In the genomic region with DNA sequence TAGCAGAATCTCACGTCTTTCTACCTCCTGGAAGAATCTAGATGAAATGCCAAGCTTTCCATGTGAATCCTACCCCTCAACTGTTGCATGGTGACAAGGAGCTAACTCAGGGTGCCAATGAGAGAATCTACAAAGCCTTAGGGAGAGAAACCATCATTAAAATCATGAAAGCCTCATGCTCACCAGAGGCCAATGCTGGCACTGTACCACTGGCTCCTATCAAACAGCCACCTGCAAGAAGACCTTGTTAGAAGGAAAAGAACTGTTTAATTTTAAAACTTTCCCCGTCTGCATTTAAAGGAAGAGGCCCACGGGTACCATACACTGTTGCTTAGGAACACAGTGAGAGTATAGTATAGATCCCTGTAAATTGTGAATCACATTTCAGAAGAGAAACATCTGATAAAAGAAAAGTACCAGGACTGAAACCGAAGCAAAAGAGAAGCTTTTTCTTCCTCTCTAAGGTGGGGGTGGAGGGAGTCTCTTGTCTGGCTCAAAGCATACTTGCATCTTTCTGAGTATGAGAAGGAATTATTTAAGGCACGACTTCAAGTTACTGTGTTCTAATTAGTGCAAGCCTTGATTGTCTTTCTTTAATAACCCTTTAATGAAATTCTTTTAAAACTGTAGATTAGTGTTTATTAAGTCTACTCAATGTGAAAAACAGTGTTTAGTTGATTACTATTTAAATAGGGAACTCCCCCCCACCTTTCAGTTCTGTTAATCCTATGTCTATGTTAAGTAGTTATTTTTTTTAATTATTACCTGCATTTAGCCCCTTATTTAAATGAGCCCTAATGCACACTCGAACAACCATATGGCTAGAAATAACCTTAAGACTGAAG, we compare ENCODE assay signal across 25 mouse cellular contexts. TPM values are rescaled to one million over a fixed set of nuclear protein-coding genes. Genes with fewer than 3 reads are reported as not detected.
DNase-seq lines count a peak whose midpoint lies in the region; ATAC-seq lines count a peak whose summit lies in the region.
"Had no signal": no experiment of that assay in that cellular context is flagged by ENCODE, and none has a peak within 500 bp of the region (broad histone marks: within the 10 kb centered on the region; RNA-seq: fewer than 3 reads in every experiment).

No protein-coding gene starts in this region.

- ATAC-seq in forebrain, embryonic 15.5 days (replicated peaks), result no peak
- no peak for ATAC-seq in kidney, embryonic 15.5 days (replicated peaks; ENCODE audit: low FRiP score)
- no peak for ATAC-seq in intestine, embryonic 16.5 days

- DNase-seq in forebrain, embryonic 10.5 days (ENCODE audit: extremely low spot score, low spot score), result no peak
- DNase-seq in kidney, adult 11 months, result no peak
- peak; percentile 66 for DNase-seq in A20 (ENCODE audit: low read depth, low spot score)
- DNase-seq in induced T-regulatory cell, adult 2 months (ENCODE audit: low read depth), result peak; percentile 41
- DNase-seq in right cerebral cortex, adult 18-20 months, result no peak
- DNase-seq: adrenal gland, adult 8-10 months; cerebellum, adult 18-20 months; cerebellum, postnatal 14 days; gastrocnemius, postnatal 10 days; heart, adult 18-20 months; heart, postnatal 14 days; liver; lung, postnatal 4 days; midbrain, embryonic 14.5 days; right cerebral cortex, postnatal 25 days; thymus, postnatal 36 days had no signal

- 33% methylated on average over 6 of the region's 6 CpGs for WGBS in forebrain, embryonic 15.5 days
- 79% methylated on average over 6 of the region's 6 CpGs for WGBS in forebrain, embryonic 10.5 days
- 64% methylated on average over 6 of the region's 6 CpGs for WGBS in kidney, embryonic 15.5 days
- 73% methylated on average over 6 of the region's 6 CpGs for WGBS in intestine, embryonic 16.5 days

- peak overlapping the region; percentile 27 for H3K27ac ChIP-seq in forebrain, embryonic 15.5 days (replicated peaks)
- no peak overlapping the region for H3K27ac ChIP-seq in forebrain, embryonic 10.5 days
- H3K27ac ChIP-seq in kidney, embryonic 15.5 days, result peak overlapping the region; percentile 47
- no peak overlapping the region for H3K27ac ChIP-seq in intestine, embryonic 16.5 days (ENCODE audit: low read length)
- H3K27ac ChIP-seq: embryonic facial prominence, embryonic 12.5 days; heart, embryonic 13.5 days; layer of hippocampus, adult 2 months; limb, embryonic 10.5 days; stomach, embryonic 15.5 days had no signal

- H3K27me3 ChIP-seq in forebrain, embryonic 15.5 days, result no peaks in the 10 kb centered on the region
- peaks cover 5% of the 10 kb centered on the region for H3K27me3 ChIP-seq in forebrain, embryonic 10.5 days (ENCODE audit: poor library complexity, severe bottlenecking)
- no peaks in the 10 kb centered on the region for H3K27me3 ChIP-seq in kidney, embryonic 15.5 days
- no peaks in the 10 kb centered on the region for H3K27me3 ChIP-seq in intestine, embryonic 16.5 days (replicated peaks; ENCODE audit: control insufficient read depth, insufficient read depth, low read length)
- H3K27me3 ChIP-seq: embryonic facial prominence, embryonic 12.5 days; heart, embryonic 13.5 days; stomach, embryonic 15.5 days had no signal

- H3K36me3 ChIP-seq in forebrain, embryonic 15.5 days, result no peaks in the 10 kb centered on the region
- H3K36me3 ChIP-seq in forebrain, embryonic 10.5 days (replicated peaks), result no peaks in the 10 kb centered on the region
- no peaks in the 10 kb centered on the region for H3K36me3 ChIP-seq in kidney, embryonic 15.5 days
- no peaks in the 10 kb centered on the region; the same call in 1 of the 2 replicates for H3K36me3 ChIP-seq in intestine, embryonic 16.5 days (ENCODE audit: control insufficient read depth, insufficient read depth, low read length)
- H3K36me3 ChIP-seq: embryonic facial prominence, embryonic 12.5 days; heart, embryonic 13.5 days; limb, embryonic 10.5 days; stomach, embryonic 15.5 days had no signal

- H3K4me1 ChIP-seq in forebrain, embryonic 15.5 days, result peaks cover 48% of the 10 kb centered on the region
- H3K4me1 ChIP-seq in forebrain, embryonic 10.5 days, result peaks cover 22% of the 10 kb centered on the region
- peaks cover 40% of the 10 kb centered on the region for H3K4me1 ChIP-seq in kidney, embryonic 15.5 days
- H3K4me1 ChIP-seq in intestine, embryonic 16.5 days (ENCODE audit: control insufficient read depth, insufficient read depth, low read length), result peaks cover 21% of the 10 kb centered on the region

- no peak overlapping the region for H3K4me3 ChIP-seq in forebrain, embryonic 15.5 days
- no peak overlapping the region for H3K4me3 ChIP-seq in forebrain, embryonic 10.5 days
- no peak overlapping the region for H3K4me3 ChIP-seq in kidney, embryonic 15.5 days (replicated peaks)
- no peak overlapping the region for H3K4me3 ChIP-seq in intestine, embryonic 16.5 days (ENCODE audit: low read length)
- H3K4me3 ChIP-seq: embryonic facial prominence, embryonic 12.5 days; heart, embryonic 13.5 days; layer of hippocampus, adult 2 months; limb, embryonic 10.5 days; myocyte; stomach, embryonic 15.5 days had no signal

- H3K4me2 ChIP-seq in forebrain, embryonic 15.5 days (replicated peaks), result no peak overlapping the region
- 0 out of 2 replicates have a peak overlapping the region, but pooled peaks have one; percentile 3 for H3K4me2 ChIP-seq in kidney, embryonic 15.5 days
- no peak overlapping the region for H3K4me2 ChIP-seq in intestine, embryonic 16.5 days (ENCODE audit: low read depth, low read length)
- H3K4me2 ChIP-seq: embryonic facial prominence, embryonic 12.5 days; heart, embryonic 13.5 days; stomach, embryonic 15.5 days had no signal

- H3K9me3 ChIP-seq in forebrain, embryonic 15.5 days, result no peaks in the 10 kb centered on the region
- H3K9me3 ChIP-seq in forebrain, embryonic 10.5 days, result no peaks in the 10 kb centered on the region
- no peaks in the 10 kb centered on the region for H3K9me3 ChIP-seq in kidney, embryonic 15.5 days (replicated peaks)
- H3K9me3 ChIP-seq in intestine, embryonic 16.5 days (ENCODE audit: control insufficient read depth, low read length), result no peaks in the 10 kb centered on the region
- H3K9me3 ChIP-seq: embryonic facial prominence, embryonic 12.5 days; heart, embryonic 13.5 days; limb, embryonic 10.5 days; stomach, embryonic 15.5 days had no signal

- H3K9ac ChIP-seq in forebrain, embryonic 15.5 days (replicated peaks), result no peak overlapping the region
- H3K9ac ChIP-seq in kidney, embryonic 15.5 days, result no peak overlapping the region
- H3K9ac ChIP-seq in intestine, embryonic 16.5 days (ENCODE audit: low read depth, low read length), result no peak overlapping the region
- H3K9ac ChIP-seq: embryonic facial prominence, embryonic 12.5 days; heart, embryonic 13.5 days; stomach, embryonic 15.5 days had no signal

RNA-seq across cellular contexts. Expression of gene Bcl2, which starts 6.8 kb away (rescaled TPM):
- polyA plus RNA-seq in forebrain, embryonic 15.5 days (2015; fragmentation: Nextera tagmentation; extraction: Ambion mirVana), result 13.2 and 15.3 TPM in 2 replicates
- 8.0 and 8.1 TPM in 2 replicates for polyA plus RNA-seq in forebrain, embryonic 10.5 days (2016; fragmentation: Nextera tagmentation; extraction: Ambion mirVana)
- 26.4 and 26.7 TPM in 2 replicates for polyA plus RNA-seq in kidney, embryonic 15.5 days (2015; fragmentation: Nextera tagmentation; extraction: Ambion mirVana)
- 10.1 and 11.9 TPM in 2 replicates for polyA plus RNA-seq in intestine, embryonic 16.5 days (2015; fragmentation: Nextera tagmentation; extraction: Ambion mirVana)

RNA-seq across cellular contexts. Expression of gene Kdsr, which starts 52.3 kb away (rescaled TPM):
- 13.0 and 14.4 TPM in 2 replicates for polyA plus RNA-seq in forebrain, embryonic 15.5 days (2015; fragmentation: Nextera tagmentation; extraction: Ambion mirVana)
- 7.5 and 8.5 TPM in 2 replicates for polyA plus RNA-seq in forebrain, embryonic 10.5 days (2016; fragmentation: Nextera tagmentation; extraction: Ambion mirVana)
- polyA plus RNA-seq in kidney, embryonic 15.5 days (2015; fragmentation: Nextera tagmentation; extraction: Ambion mirVana), result 11.3 and 13.4 TPM in 2 replicates
- 14.9 and 17.1 TPM in 2 replicates for polyA plus RNA-seq in intestine, embryonic 16.5 days (2015; fragmentation: Nextera tagmentation; extraction: Ambion mirVana)

Comparison
In these comparisons a context has a peak if more than half of its experiments do, and no peak if none do; other contexts are left out.
1. H3K27ac ChIP-seq: peak in forebrain, embryonic 15.5 days (single experiment) and kidney, embryonic 15.5 days (single experiment); none in forebrain, embryonic 10.5 days (single experiment) and intestine, embryonic 16.5 days (single experiment).
2. DNase-seq: peak in A20 (single experiment) and induced T-regulatory cell, adult 2 months (single experiment); none in forebrain, embryonic 10.5 days (single experiment), kidney, adult 11 months (single experiment) and right cerebral cortex, adult 18-20 months (single experiment).